1 mouse cellular context compared by ENCODE assay signal in genomic region chr7:30959786-30960349, GRCm38 (mm10).
A peak's percentile ranks its signal among the peaks of the same experiment; 100 is the strongest.
TF ChIP-seq lines count a peak whose summit lies in the region.

No protein-coding gene starts in this region.

TF ChIP-seq in myocyte, 11 proteins besides CTCF, POLR2A, EP300 and RAD21:
- TF ChIP-seq POLR2AphosphoS2 (IDR thresholded peaks at IDR 0.05; ENCODE audit: insufficient read length, low read depth) (peak; percentile 61), MYOD1 (IDR thresholded peaks at IDR 0.05; ENCODE audit: control insufficient read depth in 1 of 3, insufficient read length in 2 of 3, low read depth in 2 of 3) (no peak)
